Mouse (Mus musculus) cerebellum, adult 9-11 months (tissue): ENCODE measurements around the gene Dctn1.

Experiments
- DNase-seq: peaks from one replicate; pipeline ENCODE4 v3.0.0; 2022

Gene Dctn1

GRCm38 (mm10) chr6:83172240-83172920, 6.7 kb downstream of the Dctn1 start:
- DNase-seq: peak; percentile 73

DNA sequence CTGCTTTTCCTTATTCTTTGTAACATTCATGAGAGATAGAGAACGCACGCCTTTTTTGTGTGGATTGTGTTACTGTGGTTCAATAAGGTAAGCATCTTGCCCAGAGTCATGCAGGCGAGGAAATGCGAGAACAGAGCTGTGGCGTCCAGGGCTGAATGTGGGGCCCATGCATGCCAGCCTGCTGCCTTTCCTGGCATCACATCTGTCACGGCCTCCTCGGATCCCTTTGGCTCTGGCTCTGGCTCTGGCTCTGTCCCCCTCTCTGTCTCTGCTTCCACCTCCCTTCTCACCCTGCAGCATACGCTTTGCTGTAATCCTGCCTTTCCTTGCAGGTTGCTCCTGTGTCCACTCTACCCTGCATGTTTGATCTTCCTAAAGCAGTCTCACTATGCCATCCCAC, 10.3 kb downstream of the Dctn1 start:
- no peak for DNase-seq

DNA sequence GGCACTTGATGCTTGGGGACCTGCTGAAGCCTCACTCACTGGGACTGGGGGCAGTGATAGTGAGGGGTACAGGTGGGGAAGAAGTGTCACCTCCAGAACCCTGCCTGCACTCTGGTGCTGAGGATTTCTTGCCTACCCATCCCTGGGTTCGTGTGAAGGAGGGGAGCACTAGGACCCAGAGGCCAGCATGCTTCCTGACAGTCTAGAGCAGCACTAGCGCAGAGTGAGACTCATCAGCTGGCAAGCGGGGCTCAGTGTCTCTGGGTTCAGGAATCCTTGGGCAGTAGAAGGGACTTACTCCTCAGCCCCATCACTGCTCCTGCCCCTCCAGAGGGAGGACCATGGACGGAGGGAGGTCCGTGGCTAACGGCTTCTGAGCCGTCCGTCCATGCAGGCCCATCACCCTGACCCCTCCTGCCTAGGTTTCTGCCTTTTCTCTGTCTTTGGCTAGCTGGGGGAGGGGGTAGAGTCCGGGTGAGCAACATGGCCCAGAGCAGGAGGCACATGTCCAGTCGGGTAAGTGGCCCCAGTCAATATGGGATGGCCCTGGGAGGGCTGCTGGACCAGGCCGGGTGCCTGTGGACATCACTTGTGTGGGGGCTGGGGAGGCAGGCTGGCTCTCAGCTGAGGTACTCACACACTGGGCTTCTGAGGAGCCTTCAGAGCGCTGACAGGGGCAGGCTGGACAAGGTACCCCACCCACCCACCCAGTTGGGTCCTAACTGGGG, 13.8 kb downstream of the Dctn1 start:
- DNase-seq: peak; percentile 80

DNA sequence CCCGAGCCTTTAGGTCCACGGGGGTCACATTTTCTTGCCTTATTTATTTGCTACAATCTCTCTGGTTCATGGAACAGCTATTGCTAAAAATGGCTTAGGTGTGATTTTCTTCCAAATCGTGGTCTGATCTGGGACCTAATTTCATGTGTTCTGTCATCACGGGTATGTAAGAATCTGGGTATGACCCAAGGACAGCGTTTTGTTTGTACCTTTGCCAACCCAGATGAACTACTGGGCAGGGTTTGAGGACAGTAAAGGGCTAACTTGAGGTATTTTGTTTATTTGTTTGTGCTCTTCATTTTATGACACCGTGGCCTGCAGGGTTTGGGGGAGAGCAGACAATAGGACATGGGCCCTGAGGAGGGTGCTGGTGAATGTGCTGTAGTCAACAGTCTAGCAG, 14.9 kb downstream of the Dctn1 start:
- DNase-seq: no peak

DNA sequence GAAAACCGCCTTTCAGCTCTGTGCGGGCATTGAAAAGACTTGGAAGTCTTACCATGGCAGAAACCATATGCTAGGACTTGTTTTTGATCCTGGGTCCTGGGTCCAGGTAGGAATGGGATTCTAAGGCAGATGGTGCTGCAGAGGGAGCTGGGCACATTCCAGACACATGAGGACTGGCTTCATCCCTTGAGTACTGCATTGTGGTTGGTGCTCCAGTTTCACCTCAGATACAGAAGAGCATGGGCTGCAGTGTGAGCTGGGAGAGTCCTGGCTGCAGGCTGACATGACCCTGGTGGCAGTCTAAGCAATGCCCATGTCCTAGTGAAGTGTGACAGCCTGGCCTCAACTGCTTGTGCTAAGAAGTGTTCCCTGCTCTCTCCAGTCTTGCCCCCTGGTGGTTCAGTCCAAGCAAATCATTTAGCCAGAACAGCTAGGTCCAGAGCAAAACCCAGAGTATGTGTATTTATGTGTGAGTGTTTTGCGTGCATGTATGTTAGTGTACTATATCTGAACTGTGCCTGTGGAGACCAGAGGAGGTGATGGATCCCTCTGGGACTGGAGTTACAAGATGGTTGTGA, 19.2 kb downstream of the Dctn1 start:
- peak; percentile 65 for DNase-seq

- peak; percentile 96 for DNase-seq
Observed at GRCm38 (mm10) chr6:83185895-83186861, 20.5 kb downstream of the Dctn1 start.

DNA sequence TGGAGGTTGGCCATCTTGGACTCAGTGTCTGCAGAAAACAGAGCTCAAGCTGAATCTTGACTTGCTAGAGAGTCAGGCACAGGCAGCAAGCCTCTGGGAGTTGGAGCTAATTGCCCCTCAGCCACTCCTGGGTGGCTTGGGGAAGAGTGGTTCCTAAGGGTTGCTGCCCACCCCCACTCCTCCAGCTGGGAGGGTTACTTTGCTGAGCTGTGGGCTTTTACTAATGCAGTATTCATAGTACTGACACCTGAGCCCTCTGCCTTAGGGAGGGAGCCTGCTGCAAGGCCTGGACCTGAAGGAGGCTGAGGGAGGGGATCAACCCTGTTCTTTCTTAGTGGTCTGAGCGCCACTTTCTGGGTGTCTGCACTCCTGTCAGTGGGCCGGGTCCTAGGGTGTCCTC, 21.2 kb downstream of the Dctn1 start:
- DNase-seq: peak; percentile 46

GRCm38 (mm10) chr6:83193571-83193970, 27.9 kb downstream of the Dctn1 start:
- DNase-seq: peak; percentile 10

DNA sequence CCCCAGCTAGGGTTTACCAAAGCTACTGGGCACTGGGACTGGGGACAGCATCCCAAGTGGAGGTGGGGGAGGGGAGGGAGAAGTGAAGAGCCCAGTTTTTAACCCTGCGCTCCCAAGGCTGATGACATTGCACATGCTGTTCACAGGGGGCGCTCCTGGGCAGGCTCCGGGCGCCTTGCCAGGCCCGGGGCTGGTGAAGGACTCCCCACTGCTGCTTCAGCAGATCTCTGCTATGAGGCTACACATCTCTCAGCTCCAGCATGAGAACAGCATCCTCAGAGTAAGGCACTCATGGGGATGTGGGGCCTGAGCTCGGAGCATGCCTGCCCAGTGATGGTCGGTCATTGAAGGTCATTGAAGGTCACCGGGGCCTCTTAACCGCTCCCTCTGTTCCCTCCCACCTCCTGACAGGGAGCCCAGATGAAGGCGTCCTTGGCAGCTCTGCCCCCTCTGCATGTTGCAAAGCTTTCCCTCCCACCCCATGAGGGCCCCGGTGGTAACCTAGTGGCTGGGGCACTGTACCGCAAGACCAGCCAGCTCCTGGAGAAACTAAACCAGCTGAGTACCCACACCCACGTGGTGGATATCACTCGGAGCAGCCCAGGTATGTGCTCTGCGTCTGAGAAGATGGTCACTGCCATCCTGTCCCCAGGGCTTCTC, 31.8 kb downstream of the Dctn1 start:
- DNase-seq: peak; percentile 88

DNA sequence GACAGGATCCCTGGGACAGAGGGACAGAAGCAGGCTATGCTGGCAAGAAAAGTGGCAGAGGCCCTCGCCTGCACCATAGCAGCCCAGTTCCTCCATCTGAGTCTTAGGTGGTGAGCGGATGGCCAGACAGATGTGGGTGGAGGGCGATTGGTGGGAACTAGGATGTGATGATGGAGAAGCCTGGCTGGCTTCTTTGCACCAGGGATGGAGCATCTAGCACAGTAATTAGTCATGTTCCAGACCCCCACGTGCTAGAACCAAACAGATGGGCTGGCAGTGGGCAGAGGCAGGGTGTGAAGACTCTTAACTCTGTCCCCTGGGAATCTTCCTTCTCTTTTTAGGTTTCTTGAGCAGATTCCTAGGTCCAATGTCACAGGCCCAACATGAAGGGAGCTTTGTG, 37.6 kb downstream of the Dctn1 start:
- no peak for DNase-seq

- no peak for DNase-seq
Observed at GRCm38 (mm10) chr6:83205851-83206250, 40.1 kb downstream of the Dctn1 start.

DNA sequence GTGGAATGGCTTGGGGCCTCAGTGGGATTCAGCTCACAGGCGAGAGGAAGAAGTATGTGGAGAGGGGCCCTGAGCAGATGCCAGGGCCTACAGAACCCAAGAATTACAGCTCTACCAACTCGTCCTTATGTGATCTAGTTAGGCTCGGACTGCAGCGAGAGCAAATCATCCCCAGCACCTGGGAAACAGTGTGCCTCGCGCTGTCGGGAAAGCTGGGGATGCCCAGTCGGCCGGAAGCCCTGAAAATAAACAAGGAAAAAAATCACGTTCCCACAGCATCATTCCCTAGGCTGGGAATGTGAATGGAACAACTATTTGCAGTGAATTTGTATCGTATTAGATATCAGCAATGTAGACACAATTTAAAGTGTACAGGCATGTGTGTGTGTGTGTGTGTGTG, 40.6 kb downstream of the Dctn1 start:
- DNase-seq: no peak

DNA sequence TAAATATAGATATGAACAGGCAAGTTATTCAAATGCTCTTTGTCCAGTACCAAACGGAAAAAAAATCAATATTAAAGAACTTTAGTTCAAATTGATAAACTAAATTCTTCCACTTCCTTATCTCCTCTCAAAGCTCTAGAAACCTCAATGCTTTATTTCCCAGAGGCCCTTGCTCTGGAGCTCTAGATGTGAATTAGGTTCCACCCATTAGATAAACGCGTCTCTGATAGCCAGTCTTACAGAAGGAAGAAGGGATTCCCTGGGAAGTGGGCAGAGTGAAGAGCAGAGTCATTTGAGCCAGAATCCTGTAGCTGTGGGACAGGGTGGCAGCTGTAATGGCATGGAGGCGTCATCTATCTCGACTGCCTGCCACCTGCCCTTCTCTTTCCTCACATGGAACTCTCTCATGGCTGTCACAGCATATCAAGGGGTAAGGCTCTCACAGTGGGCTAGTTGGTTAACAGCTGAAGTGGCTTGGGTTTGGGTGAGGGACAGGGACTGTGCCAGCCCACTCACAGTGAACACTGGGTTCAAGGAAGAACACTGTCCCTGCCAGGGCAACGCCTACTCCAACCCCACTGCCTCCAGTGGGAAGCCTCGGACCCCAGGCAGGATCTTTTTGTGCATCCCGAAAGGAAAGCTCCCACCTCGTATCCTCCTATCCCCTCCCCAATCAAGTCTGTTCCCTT, 41.8 kb downstream of the Dctn1 start:
- no peak for DNase-seq

DNA sequence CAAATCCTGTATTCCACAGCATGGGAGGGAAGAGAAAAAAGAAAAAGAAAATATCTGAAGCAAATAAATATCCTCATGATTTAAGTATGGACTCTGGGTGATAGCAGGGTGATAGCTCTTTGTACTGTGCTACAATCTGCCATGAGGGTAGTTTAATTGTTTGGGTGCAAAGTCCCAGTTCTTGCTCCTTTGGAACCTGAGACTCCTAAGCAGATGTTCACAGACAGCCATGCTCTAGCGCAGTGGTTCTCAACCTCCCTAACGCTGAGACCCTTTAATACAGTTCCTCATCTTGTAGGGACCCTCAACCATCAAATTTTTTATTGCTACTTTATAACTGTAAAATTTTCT, 42.3 kb downstream of the Dctn1 start:
- no peak for DNase-seq

GRCm38 (mm10) chr6:83210495-83210894, 44.8 kb downstream of the Dctn1 start:
- DNase-seq: no peak

DNA sequence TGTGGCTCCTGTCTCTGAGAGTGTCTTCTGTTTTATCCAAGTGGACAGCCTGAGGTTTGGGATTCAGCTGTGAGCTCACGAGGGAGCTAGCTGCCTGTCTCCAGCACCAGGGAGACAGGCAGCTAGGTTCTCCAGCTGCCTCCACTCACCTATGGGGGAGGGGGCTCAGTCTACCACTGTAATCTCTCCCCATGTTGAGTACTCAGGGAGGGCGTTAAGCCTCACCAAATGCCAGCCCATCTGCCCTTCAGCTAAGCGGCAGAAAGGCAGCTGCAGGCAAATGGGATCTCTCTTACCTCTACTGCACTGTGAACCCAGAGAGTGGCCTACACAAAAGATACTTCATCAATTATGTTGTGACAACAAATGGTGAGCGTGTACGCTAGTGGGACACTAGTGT, 45.8 kb downstream of the Dctn1 start:
- DNase-seq: no peak

GRCm38 (mm10) chr6:83215002-83215666, 49.4 kb downstream of the Dctn1 start:
- peak; percentile 71 for DNase-seq

DNA sequence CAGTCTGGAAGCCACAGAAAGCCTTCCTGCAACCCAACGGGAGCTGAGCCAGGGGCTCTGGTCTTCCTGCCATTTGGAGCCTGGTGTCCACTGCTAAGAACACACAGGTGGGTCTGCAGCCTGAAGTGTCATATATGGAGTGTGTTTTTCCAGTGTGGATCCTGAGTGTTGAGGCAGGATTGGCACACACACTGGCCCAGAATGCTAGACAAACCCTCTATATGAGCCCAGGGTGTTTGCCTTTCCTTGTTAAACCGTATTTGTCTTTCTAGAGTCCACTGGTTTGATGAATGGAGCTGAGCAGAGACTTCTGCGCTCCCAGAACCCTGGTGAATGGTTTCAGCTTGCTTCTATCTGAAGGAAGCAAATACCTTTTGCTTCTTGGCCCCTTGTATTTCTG, 54.1 kb downstream of the Dctn1 start, which contains the start of gene Slc4a5:
Slc4a5 (plus strand) TSS at position 15 of the 400 bp plus-strand sequence.
- DNase-seq: no peak

GRCm38 (mm10) chr6:83231486-83231885, 65.8 kb downstream of the Dctn1 start:
- no peak for DNase-seq

- no peak for DNase-seq
Observed at GRCm38 (mm10) chr6:83233306-83233705, 67.6 kb downstream of the Dctn1 start.

GRCm38 (mm10) chr6:83234280-83234741, 68.6 kb downstream of the Dctn1 start:
- no peak for DNase-seq
